Mouse (Mus musculus) limb, embryonic 11.5 days (tissue): ENCODE measurements at regions not wholly inside any gene's neighbourhood (a gene's known extent, or its start where the extent isn't known, plus 50 kb on each side); places are given as distances from the start of the nearest gene placed in this dataset.

Experiments
- ATAC-seq: fragments of 200-750 bp; cut with Nextera tagmentation; 2 replicates; pipeline ENCODE4 v1.8.0; 2017; ENCODE audit warnings: low read depth; ENCODE audit not compliant: insufficient number of reproducible peaks, low FRiP score, low TSS enrichment
- DNase-seq: peaks from one replicate; pipeline ENCODE4 v3.0.0-alpha.2; 2015; ENCODE audit warnings: low spot score
- H3K27ac ChIP-seq: fragments of 300-500 bp; sonication (generic); replicated peaks from 2 replicates; pipeline ENCODE4 v1.5.1; 2014; ENCODE audit warnings: low read depth, mild to moderate bottlenecking, low read length
- H3K27me3 ChIP-seq: fragments of 300-500 bp; sonication (generic); 2 replicates; pipeline ENCODE4 v1.6.1; 2014; ENCODE audit warnings: mild to moderate bottlenecking, low read length, mixed read lengths; ENCODE audit not compliant: control insufficient read depth, insufficient read depth
- H3K36me3 ChIP-seq: fragments of 300-500 bp; sonication (generic); 2 replicates; pipeline ENCODE4 v1.6.1; 2014; ENCODE audit warnings: mild to moderate bottlenecking, low read length, moderate library complexity, mixed read lengths; ENCODE audit not compliant: control insufficient read depth, insufficient read depth
- H3K4me1 ChIP-seq: fragments of 300-500 bp; sonication (generic); 2 replicates; pipeline ENCODE4 v1.6.1; 2014; ENCODE audit warnings: low read length, mixed read lengths; ENCODE audit not compliant: control insufficient read depth, insufficient read depth
- H3K4me2 ChIP-seq: fragments of 300-500 bp; sonication (generic); 2 replicates; pipeline ENCODE4 v1.6.1; 2014; ENCODE audit warnings: low read depth, mild to moderate bottlenecking, moderate library complexity; ENCODE audit not compliant: severe bottlenecking
- H3K4me3 ChIP-seq: fragments of 300-500 bp; sonication (generic); 2 replicates; pipeline ENCODE4 v1.5.1; 2014; ENCODE audit warnings: low read depth, low read length
- H3K9ac ChIP-seq: fragments of 300-500 bp; sonication (generic); 2 replicates; pipeline ENCODE4 v1.6.1; 2014; ENCODE audit warnings: mild to moderate bottlenecking, low read length
- H3K9me3 ChIP-seq: fragments of 300-500 bp; sonication (generic); 2 replicates; pipeline ENCODE4 v1.6.1; 2016; ENCODE audit warnings: low read length; ENCODE audit not compliant: control insufficient read depth
- WGBS: fragments of 180-500 bp; shearing (Covaris S2); extraction: QIAGEN DNeasy Blood & Tissue Kit; methylation state at CpG from one replicate; pipeline ENCODE4 v1.1.7; 2014; 5-methylcytosine and 5-hydroxymethylcytosine counted together

GRCm38 (mm10) chr4:53351104-53351607 is 89.1 kb upstream of the Slc44a1 start:
- ATAC-seq (no peak), DNase-seq (no peak)
- H3K4me3 ChIP-seq, result no peak overlapping the region
- H3K9me3 ChIP-seq, result no peaks in the 10 kb centered on the region
- H3K27ac ChIP-seq, result no peak overlapping the region
- 88% methylated on average over 4 of the region's 4 CpGs for WGBS
- H3K9ac ChIP-seq, result no peak overlapping the region
- H3K36me3 ChIP-seq, result no peaks in the 10 kb centered on the region
- H3K4me2 ChIP-seq, result no peak overlapping the region
- H3K4me1 ChIP-seq, result 0 out of 2 replicates have a peak, but pooled peaks cover 2% of the 10 kb centered on the region
- no peaks in the 10 kb centered on the region for H3K27me3 ChIP-seq

GRCm38 (mm10) chr4:53345346-53345745 is 94.9 kb upstream of the Slc44a1 start:
- no peak overlapping the region for H3K9ac ChIP-seq
- WGBS, result 99% methylated on average over 4 of the region's 4 CpGs
- no peak overlapping the region for H3K4me2 ChIP-seq
- no peak overlapping the region for H3K27ac ChIP-seq
- H3K4me3 ChIP-seq, result no peak overlapping the region
- DNase-seq (no peak), ATAC-seq (no peak)
- H3K9me3 ChIP-seq, result no peaks in the 10 kb centered on the region
- no peaks in the 10 kb centered on the region for H3K4me1 ChIP-seq
- no peaks in the 10 kb centered on the region for H3K27me3 ChIP-seq
- no peaks in the 10 kb centered on the region for H3K36me3 ChIP-seq

GRCm38 (mm10) chr4:53344546-53344945 is 95.7 kb upstream of the Slc44a1 start:
- no peak overlapping the region for H3K9ac ChIP-seq
- 62% methylated on average over 8 of the region's 8 CpGs for WGBS
- no peaks in the 10 kb centered on the region for H3K36me3 ChIP-seq
- no peaks in the 10 kb centered on the region for H3K9me3 ChIP-seq
- H3K27me3 ChIP-seq, result no peaks in the 10 kb centered on the region
- no peak for DNase-seq
- no peak overlapping the region for H3K4me2 ChIP-seq
- no peak overlapping the region for H3K27ac ChIP-seq
- ATAC-seq, result no peak
- no peaks in the 10 kb centered on the region for H3K4me1 ChIP-seq
- no peak overlapping the region for H3K4me3 ChIP-seq

DNA sequence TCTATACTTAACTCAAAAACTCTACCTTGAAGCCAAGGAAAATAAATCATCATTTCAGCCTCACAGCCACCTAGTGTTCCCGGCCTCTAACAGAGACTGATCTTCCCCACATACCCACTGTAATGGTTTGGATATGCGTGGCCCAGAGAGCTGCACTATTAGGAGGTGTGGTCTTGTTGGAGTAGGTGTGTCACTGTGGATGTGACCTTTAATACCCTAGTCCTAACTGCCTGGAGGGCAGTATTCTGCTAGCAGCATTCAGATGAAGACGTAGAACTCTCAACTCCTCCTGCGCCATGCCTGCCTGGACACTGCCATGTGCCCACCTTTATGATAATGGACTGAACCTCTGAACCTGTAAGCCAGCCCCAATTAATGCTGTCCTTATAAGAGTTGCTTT is 99.0 kb upstream of the Slc44a1 start:
- no peaks in the 10 kb centered on the region for H3K9me3 ChIP-seq
- DNase-seq, result no peak
- H3K9ac ChIP-seq, result no peak overlapping the region
- H3K4me1 ChIP-seq, result no peaks in the 10 kb centered on the region
- no peak overlapping the region for H3K27ac ChIP-seq
- no peaks in the 10 kb centered on the region for H3K27me3 ChIP-seq
- no peak overlapping the region for H3K4me3 ChIP-seq
- no peak overlapping the region for H3K4me2 ChIP-seq
- 89% methylated on average over 4 of the region's 4 CpGs for WGBS
- H3K36me3 ChIP-seq, result no peaks in the 10 kb centered on the region
- ATAC-seq, result no peak

DNA sequence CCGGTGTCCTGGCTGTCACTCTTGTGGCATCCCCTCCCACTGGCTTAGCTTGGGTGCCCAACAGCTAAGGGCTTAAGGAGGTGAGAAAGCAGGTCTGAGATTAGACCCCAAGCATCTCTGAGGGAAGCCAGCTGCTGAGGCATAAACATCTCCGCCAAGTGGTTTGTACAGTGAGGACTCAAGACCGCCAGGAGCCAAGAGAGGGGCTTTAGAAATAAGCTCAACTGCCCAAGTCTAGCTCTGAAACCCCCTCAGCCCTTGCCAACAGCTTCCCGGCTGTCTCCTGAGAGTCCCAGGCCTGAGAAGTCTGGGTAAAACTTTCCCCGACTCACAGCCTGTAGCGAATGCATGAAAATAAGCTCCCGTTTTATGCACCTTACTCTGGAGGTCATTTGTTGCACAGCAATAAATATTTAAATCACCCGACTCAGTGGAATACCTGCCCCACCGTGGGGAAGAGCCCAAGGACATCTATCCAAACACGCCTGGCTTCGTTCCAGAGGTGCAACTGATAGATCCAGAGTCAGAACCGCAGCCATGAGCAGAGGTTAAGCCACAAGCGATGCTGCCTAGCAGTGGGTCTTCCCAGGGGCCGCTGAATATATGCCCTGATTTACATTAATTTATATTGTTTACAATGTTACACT is 100.1 kb upstream of the Slc44a1 start:
- H3K27ac ChIP-seq, result no peak overlapping the region
- no peak for ATAC-seq
- H3K4me3 ChIP-seq, result no peak overlapping the region
- 86% methylated on average over 13 of the region's 14 CpGs for WGBS
- H3K27me3 ChIP-seq, result no peaks in the 10 kb centered on the region
- no peaks in the 10 kb centered on the region for H3K4me1 ChIP-seq
- H3K36me3 ChIP-seq, result no peaks in the 10 kb centered on the region
- no peak overlapping the region for H3K9ac ChIP-seq
- DNase-seq, result no peak
- no peaks in the 10 kb centered on the region for H3K9me3 ChIP-seq
- H3K4me2 ChIP-seq, result no peak overlapping the region

- Histone ChIP-seq H3K27ac (no peak overlapping the region), H3K4me2 (no peak overlapping the region), H3K9me3 (no peaks in the 10 kb centered on the region), H3K9ac (no peak overlapping the region), H3K36me3 (no peaks in the 10 kb centered on the region), H3K27me3 (no peaks in the 10 kb centered on the region), H3K4me3 (no peak overlapping the region), H3K4me1 (no peaks in the 10 kb centered on the region)
- DNase-seq (no peak), ATAC-seq (no peak)
- WGBS, result 67% methylated on average over 12 of the region's 12 CpGs
Measured at GRCm38 (mm10) chr4:53339125-53340020, 100.8 kb upstream of the Slc44a1 start.

GRCm38 (mm10) chr4:53338479-53338878 is 101.7 kb upstream of the Slc44a1 start:
- DNase-seq, result no peak
- no peak for ATAC-seq
- H3K27ac ChIP-seq, result no peak overlapping the region

DNA sequence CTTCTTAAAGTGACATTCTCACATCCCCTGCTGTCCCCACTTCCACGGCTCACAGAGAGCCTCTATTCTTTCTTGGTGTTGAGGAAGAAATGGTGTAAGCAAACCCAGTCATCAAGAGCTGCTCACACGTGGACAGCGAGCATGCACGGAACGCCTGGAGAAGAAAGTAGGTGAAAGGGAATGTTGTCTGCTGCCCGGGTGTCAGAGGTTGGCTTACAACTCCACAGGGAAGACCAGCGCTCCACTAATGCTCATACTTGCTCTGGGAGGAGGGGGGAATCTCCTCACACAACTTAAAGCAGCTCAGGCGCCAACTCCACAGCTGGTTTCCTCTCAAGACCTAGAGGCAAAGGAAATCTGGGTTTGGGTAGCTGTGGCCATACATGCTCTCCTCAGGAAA is 102.4 kb upstream of the Slc44a1 start:
- no peak overlapping the region for H3K27ac ChIP-seq
- no peak for ATAC-seq
- 49% methylated on average over 8 of the region's 8 CpGs for WGBS

More at GRCm38 (mm10) chr4:53338479-53338878, 101.7 kb upstream of the Slc44a1 start:
- Histone ChIP-seq H3K9ac (no peak overlapping the region), H3K36me3 (no peaks in the 10 kb centered on the region), H3K4me2 (no peak overlapping the region), H3K4me3 (no peak overlapping the region), H3K27me3 (no peaks in the 10 kb centered on the region), H3K4me1 (no peaks in the 10 kb centered on the region), H3K9me3 (no peaks in the 10 kb centered on the region)
- 81% methylated on average over 4 of the region's 4 CpGs for WGBS

More for the DNA sequence above, 102.4 kb upstream of the Slc44a1 start:
- Histone ChIP-seq H3K36me3 (no peaks in the 10 kb centered on the region), H3K4me3 (no peak overlapping the region), H3K4me2 (no peak overlapping the region), H3K27me3 (no peaks in the 10 kb centered on the region), H3K9me3 (no peaks in the 10 kb centered on the region), H3K4me1 (no peaks in the 10 kb centered on the region), H3K9ac (no peak overlapping the region)
- DNase-seq, result no peak
